Mouse (Mus musculus) CD4-positive helper T cell, adult 2 months (primary cell): ENCODE data around the gene Ccdc92b.

Source experiments
- DNase-seq: peaks from one replicate; pipeline ENCODE4 v3.0.0-alpha.2; 2012; ENCODE audit warnings: low read depth, missing footprints, low spot score

Ccdc92b gene

DNA sequence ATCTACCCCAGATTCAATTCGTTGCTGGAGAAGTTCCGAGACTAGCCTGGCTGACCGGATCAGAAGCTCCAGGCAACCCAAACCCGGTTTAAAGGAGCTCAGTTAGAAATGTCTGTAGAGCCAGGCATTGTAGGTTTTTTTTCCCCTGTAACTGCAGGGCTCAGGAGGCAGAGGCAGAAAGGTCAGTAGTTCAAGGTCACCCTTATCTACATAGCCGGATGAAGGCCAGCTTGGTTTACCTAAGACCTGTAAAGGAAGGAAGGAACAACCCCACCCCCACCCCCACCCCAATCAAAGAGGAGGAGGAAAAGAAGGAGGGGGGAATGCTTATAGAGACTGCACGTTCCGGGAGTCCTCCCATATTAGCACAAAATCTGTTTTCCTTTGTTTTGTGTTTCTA lies 8.0 kb upstream of the Ccdc92b start:
- no peak for DNase-seq

DNA sequence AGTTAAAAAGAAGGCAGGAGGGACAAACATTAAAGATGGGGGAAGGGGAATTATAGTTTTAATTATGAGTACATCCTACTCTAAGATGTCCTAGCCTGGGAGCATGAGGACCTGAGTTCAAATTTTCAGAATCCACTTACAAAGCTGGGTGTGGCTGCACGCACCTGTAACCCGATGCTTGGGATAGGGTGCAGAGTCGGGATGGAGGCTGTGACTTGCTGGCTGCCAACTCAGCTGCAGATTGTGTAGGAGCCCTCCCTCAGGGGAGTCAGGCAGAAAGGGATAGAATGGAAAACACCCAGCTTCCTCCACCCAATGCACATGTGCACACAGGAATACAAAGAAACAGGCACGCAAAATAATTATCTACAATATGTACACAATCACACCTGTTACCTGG lies 6.0 kb upstream of the Ccdc92b start:
- no peak for DNase-seq

GRCm38 (mm10) chr11:74615571-74615970 lies 3.8 kb upstream of the Ccdc92b start:
- no peak for DNase-seq

DNA sequence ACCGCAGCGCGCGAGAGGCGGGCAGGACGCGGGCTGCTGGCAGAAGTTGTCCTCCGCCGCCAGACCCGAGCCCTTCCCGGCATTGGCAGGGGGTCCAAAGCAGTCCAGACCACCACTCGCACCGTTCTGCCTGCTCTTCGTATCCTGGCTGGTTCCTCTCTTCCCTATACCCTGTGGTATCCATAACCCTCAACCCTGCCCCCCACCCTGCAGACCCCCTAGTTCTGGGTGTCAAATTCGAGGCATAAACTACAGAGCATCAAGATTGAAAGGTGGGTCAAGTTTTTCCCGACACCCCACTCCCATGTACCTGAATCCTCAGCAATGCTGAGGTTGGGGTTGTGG lies 523 bp downstream of the Ccdc92b start:
- DNase-seq, result no peak

GRCm38 (mm10) chr11:74621974-74622669 lies 2.7 kb downstream of the Ccdc92b start:
- DNase-seq, result no peak

- no peak for DNase-seq
These were observed 4.3 kb downstream of the Ccdc92b start for GRCm38 (mm10) chr11:74623693-74624092.

DNA sequence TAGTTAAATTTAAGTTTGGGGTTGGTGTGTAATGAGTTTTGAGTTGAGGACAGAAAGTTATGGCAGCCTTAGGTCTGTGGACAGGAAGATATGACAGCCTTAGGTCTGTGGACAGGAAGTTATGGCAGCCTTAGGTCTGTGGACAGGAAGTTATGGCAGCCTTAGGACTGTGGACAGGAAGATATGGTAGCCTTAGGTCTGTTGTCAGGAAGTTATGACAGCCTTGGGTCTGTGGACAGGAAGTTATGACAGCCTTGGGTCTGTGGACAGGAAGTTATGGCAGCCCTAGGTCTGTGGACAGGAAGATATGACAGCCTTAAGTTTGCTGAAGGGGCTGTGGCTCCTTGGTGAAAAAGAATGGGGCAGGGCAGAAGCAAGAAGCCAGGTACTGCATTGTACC lies 5.9 kb downstream of the Ccdc92b start:
- no peak for DNase-seq

- DNase-seq, result no peak
These were observed 8.1 kb downstream of the Ccdc92b start for GRCm38 (mm10) chr11:74627481-74627880.

DNA sequence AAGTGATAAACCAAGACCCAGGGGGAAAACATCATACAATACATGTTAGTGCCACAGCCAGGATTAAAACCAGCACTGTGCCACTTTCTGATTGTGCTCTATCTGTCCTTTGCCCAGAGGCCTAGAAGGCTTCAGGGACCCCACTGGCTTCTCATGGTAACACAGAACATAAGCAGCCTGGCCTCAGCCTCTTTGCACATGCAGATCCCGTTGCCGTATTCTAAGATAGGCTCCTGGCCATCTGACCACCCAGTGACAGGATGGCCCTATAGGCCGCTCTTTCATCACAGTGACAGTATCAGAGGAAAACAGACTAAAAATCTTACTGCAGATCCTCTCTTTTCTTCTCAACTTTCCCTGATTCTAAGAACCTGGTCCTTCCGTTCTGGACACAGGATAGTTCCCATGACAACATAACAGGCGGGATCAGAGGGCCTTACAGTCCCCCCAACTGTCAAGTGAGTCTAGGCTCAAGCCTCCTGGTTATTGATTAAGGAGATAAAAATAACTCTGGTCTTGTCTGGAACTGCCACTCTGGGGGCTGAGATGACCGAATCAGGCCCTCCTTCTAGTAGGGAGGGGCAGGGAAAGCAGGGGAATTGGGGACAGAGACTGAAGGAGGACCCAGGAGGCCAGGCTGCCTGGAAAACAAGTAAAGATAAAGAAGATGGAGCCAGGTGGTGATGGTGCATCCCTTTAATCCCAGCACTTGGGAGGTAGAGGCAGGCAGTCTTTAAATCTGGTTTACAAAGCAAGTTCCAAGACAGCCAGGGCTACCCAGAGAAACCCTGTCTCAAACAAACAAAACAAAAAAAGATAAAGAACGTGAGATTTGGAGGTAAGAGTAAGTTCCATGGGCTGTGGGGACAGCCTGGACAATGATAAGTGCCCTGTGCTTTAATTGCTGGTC lies 12.7 kb downstream of the Ccdc92b start:
- no peak for DNase-seq

DNA sequence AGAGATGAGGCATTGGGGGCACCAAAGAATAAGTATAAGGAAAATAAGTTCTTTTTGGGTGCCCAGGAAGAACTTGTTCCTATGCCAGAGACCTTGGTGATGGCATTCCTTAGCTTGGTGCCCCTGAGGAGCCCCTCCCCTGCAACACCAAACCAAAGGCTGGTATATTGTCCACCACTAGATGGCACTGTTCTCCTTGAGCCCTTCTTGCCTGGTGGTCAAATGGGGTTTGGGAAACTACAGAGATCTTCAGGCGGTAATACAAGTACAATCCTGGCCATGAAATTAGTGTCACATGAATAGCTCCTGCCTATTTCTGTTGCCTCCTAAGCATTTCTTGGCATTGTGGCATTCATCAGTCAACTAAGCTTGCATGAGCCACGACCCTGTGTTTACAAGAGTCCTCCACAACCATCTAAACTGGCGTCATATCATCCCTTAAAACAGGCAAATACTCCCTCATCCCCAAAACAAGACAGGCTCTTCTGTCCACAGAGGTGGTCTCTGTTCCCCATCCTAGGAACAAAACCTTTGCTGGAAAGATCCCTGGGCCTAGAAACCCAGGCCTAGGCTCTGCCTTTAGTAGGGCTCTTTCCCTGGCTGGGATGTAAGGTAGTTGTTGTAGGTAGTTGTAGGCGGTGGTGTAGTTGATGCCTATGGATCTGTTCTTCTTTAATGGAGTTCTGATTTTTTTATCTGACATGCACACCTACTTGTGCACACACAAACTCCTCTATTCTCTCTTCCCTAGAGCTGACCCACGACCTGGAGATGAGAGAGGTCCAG lies 15.3 kb downstream of the Ccdc92b start:
- peak; percentile 72 for DNase-seq

- no peak for DNase-seq
These were observed 18.1 kb downstream of the Ccdc92b start for GRCm38 (mm10) chr11:74637486-74637885.

- peak; percentile 72 for DNase-seq
These were observed 18.8 kb downstream of the Ccdc92b start for GRCm38 (mm10) chr11:74637971-74638790.

DNA sequence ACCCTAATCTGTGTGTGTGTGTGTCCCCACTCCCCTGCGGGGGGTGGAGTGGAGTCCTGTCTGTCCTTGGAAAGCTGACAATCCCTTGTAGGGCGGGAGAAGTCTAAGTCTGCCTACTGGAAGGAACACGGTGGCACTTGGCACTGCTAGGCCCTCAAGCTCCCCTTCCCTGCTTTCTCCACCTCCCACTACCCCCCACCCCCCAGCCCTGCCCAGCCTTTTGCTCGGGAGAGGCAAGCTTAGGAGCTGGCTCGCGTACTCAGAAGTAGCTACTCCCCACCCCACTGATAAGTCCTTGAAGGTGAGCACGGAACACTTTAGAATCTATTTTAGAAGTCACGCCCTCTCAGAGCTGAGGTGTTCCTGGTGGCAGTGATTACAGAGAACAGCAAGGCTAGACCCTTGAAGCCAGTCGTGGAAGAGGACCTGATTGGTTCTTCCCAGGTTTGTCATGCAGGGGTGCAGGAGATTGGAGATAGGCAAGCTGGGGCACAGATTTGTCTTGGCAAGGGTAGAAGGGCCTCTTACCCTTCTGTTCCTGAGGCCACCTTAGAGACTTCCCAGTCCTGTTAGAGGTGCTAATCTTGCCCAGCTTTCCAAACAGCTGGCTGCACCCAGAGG lies 19.5 kb downstream of the Ccdc92b start:
- DNase-seq, result no peak

DNA sequence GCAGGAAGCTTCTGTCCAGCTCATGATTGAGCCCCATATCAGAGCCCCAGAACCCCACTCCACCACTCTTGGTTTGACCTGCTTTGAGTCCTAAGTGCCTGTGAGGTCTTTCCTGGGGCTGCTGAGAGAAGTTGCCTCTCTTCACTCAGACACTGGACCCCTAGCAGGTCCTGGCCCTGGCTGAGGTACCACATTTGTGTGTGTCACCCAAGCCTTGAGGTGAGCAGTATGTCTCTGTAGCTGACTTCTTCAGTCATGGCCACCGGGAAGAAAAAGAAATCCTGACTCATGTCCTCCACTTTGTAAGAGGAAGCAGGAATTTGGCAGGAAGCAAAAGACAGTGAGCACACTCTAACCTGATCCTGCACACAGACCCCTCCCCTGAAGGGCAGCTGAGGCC lies 20.2 kb downstream of the Ccdc92b start:
- no peak for DNase-seq

DNA sequence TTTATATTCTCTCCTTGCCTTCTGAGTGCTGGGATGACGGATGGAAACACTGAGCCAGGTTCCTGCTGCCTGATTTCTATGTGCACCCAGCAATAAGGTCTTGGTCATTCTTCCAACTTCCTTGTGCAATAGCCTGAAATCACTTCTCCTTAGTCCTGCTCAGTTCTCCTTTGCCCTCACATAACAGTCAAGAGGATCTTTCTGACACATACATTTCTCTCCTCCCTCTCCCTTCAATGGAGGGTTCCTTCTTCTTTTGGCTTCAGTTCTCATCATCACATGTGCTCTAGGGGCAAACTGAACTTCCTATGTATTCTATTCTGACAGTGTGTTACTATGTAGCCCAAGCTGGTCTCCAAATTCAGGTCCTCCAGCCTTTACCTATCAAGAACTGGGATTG lies 28.6 kb downstream of the Ccdc92b start:
- DNase-seq, result no peak

- DNase-seq, result no peak
These were observed 29.3 kb downstream of the Ccdc92b start for GRCm38 (mm10) chr11:74648676-74649075.

DNA sequence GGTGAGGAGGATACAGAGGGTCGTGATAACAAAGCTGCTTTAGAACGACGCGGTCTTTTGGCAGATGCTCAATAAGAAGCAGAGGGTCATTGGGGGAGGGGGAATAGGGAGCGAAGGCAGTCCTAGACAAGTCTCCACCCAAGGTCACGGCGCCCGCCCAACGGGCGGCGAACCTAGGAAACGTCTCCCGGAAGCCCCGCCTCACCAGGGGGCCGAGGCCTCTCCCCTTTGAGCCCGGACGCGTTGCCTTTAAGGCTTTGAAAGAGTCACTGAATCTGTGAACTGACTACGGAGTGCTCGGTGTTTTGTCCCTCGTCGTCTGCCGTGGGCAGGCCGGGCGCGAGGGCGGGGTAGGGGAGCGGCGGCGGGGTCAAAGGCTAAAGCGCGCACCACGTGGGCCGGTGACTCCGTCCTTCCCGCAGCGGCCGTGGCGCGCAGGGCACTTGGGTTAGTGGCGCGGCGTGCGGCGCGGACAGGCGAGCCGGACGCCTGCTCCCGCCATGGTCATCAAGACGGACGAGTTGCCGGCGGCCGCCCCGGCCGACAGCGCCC lies 29.8 kb downstream of the Ccdc92b start, which contains the start of gene Cluh:
TSS of gene Cluh (plus strand) at position 401 of the 552 bp plus-strand sequence.
- DNase-seq, result peak; percentile 96

- DNase-seq, result peak; percentile 52
These were observed 30.5 kb downstream of the Ccdc92b start for GRCm38 (mm10) chr11:74649647-74650551.

DNA sequence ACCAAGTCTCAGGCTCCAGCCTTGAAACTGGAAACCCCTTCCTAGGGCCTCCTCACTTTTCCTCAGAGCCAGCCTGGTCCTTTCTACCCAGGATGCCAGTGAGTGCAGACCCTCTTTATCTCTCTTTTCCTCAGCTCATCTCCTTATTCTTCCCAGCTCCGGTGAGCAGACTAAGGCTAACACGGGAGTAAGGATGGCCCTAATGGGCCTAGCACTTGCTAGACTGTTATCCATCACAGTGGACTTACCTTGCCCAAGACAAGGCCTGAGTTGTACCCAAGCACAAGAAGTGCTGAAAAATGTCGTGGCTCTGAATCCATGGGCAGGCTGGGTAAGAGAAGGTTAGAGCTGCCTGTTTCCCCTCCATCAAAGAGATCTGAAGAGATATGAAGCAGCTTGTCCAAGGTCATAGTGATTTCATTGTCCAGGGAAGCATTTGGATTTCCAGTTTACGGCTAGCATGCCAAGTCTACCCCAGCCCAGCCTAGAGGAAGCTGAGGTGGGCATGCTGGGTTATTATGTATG lies 31.2 kb downstream of the Ccdc92b start:
- no peak for DNase-seq
